Mouse (Mus musculus) thymus, adult 2 months (tissue): ENCODE results near the gene Mat2b. TPM values are rescaled to one million over a fixed set of nuclear protein-coding genes. Genes with fewer than 3 reads are reported as not detected.

Source experiments
- DNase-seq: peaks from one replicate; pipeline ENCODE4 v3.0.0; 2021
- H3K27ac ChIP-seq: fragments of 200-500 bp; 2 replicates; pipeline ENCODE4 v1.5.1; 2012; ENCODE audit warnings: low read length, control low read depth; ENCODE audit not compliant: control insufficient read depth, insufficient read depth
- H3K27me3 ChIP-seq: fragments of 200-500 bp; 2 replicates; pipeline ENCODE4 v1.6.1; 2012; ENCODE audit warnings: mild to moderate bottlenecking, low read length, moderate library complexity, mixed read lengths; ENCODE audit not compliant: control insufficient read depth, insufficient read depth
- H3K36me3 ChIP-seq: fragments of 200-500 bp; 2 replicates; pipeline ENCODE4 v1.6.1; 2012; ENCODE audit warnings: mild to moderate bottlenecking, low read length, moderate library complexity; ENCODE audit not compliant: control insufficient read depth, insufficient read depth
- H3K4me1 ChIP-seq: fragments of 200-500 bp; replicated peaks from 2 replicates; pipeline ENCODE4 v1.6.1; 2012; ENCODE audit warnings: low read length; ENCODE audit not compliant: control insufficient read depth, insufficient read depth
- H3K4me3 ChIP-seq: fragments of 200-500 bp; 2 replicates; pipeline ENCODE4 v1.5.1; 2012; ENCODE audit warnings: mild to moderate bottlenecking, low read length, control low read depth, moderate library complexity; ENCODE audit not compliant: control insufficient read depth, insufficient read depth
- CTCF ChIP-seq: fragments of 200-500 bp; IDR thresholded peaks from 2 replicates; pipeline ENCODE4 v1.5.1; 2012; ENCODE audit warnings: mild to moderate bottlenecking, control low read depth, low read length, moderate library complexity, borderline replicate concordance; ENCODE audit not compliant: control insufficient read depth, poor library complexity, insufficient read depth; ENCODE audit errors: extremely low read depth
- POLR2A ChIP-seq: fragments of 200-500 bp; IDR thresholded peaks from 2 replicates; pipeline ENCODE4 v1.6.1; 2012; ENCODE audit warnings: mild to moderate bottlenecking, low read length, control low read depth, moderate library complexity; ENCODE audit not compliant: control insufficient read depth, poor library complexity, insufficient read depth; ENCODE audit errors: extremely low read depth
- WGBS: fragments of 180-500 bp; shearing (Covaris S2); methylation state at CpG from one replicate; pipeline ENCODE4 v1.1.7; 2018; 5-methylcytosine and 5-hydroxymethylcytosine counted together
- polyA plus RNA-seq: library from polyadenylated mRNA; depleted of rRNA; stranded (reverse); fragments of >200 nt; gene quantifications from 2 replicates; pipeline ENCODE4 v1.2.3, GENCODE M21; 2012; rRNA removed

Mat2b gene
- polyA plus RNA-seq: 49.5 and 51.9 TPM in 2 replicates

DNA sequence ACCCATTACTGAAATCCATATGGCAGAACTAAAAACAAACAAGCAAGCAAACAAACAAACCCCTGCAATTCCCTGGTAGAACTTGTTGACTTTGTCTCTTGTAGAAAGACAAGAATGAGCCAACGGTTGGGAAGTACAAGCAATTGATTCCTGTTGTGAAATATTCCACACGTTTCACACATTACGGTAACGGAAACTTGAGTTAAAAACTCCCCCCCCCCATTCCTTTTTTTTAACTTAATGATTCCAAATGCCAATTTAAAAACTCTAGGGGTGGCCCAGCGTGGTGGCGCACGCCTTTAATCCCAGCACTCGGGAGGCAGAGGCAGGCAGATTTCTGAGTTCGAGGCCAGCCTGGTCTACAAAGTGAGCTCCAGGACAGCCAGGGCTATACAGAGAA is at the start of gene Mat2b:
Gene Mat2b, minus strand, starts transcription at position 101 of the 400 bp plus-strand sequence.
- no peak for DNase-seq
- no peak for TF ChIP-seq CTCF
- TF ChIP-seq POLR2A: no peak
- Histone ChIP-seq H3K36me3 (no peaks in the 10 kb centered on the region), H3K27ac (peak within 1 kb of the TSS; percentile 79), H3K4me3 (peak within 1 kb of the TSS; percentile 66), H3K4me1 (peaks cover 10% of the 10 kb centered on the region), H3K27me3 (no peaks in the 10 kb centered on the region)
- 90% methylated on average over 9 of the region's 9 CpGs for WGBS

DNA sequence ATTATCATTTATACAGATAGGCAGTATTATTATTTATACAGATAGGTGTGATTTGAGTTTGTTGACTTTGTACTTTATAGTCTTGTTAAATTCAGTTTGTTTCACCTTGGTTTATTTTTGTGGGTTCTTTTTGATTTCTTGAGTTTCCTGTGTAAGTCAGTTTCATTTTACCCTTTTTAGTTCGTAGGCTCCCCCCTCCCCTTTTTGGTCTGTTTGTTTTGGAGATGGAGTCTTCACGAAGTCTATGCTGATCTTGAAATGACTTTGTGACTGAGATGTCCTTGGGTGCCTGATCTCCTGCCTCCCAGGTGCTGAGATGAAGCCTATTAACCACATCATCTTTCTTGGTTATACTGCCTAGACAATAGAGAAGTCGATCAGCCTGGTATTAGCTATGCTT is 49.3 kb upstream of the Mat2b start:
- 41% methylated on average over 3 of the region's 3 CpGs for WGBS
- Histone ChIP-seq H3K27me3 (no peaks in the 10 kb centered on the region), H3K36me3 (peaks cover 4% of the 10 kb centered on the region; the same call in 1 of the 2 replicates), H3K27ac (no peak overlapping the region), H3K4me3 (no peak overlapping the region), H3K4me1 (no peaks in the 10 kb centered on the region)
- TF ChIP-seq CTCF: no peak
- TF ChIP-seq POLR2A: no peak
- DNase-seq: no peak

DNA sequence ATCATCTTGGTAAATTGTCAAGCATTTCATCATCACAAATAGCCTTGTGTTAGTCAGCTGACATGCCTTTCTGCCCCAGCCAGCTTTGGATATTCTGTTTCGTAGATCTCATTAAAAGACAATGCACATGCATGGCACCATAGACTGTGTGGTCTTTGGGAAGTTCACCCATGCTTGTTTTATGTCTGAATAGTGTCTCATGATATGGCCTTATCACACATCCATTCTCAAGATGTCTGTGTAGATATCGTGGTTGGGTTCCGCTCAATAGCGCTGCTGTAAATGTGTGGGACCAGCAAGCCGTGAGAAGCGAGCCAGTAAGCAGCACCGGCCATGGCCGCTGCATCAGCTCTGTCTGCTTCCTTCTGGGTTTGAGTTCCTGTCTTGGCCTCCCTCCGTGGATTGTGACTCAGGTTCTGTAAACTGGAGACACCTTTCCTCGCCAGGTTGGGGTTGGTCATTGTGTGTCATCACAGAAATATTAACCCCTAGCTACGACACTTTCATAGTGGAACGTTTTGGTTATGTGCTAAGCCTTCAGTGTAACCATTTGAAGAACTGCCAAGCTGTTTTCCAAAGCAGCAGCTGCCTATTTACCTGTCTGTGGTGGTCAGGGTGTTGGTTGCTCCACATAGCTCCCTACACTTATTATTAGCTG is 46.7 kb upstream of the Mat2b start:
- WGBS: 94% methylated on average over 12 of the region's 12 CpGs
- H3K4me1 ChIP-seq: no peaks in the 10 kb centered on the region

DNA sequence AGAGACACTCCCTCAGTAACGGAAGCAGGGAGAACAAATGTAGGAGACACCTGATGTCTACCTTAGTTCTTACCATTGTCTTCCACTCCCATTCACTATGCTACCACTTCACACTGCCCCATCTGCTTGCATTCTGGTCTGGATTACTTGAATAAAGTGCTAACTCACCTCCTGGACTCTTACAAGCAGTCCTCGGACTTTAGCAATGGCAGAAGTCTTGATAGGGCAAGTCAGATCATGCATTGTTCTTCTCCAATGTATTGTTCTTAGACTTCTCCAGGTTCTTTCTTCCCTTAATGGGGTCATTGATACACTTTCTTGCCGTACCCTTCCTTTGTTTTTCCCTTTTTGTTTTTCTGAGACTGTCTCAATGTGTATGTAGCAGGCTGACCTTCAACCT is 42.4 kb upstream of the Mat2b start:
- Histone ChIP-seq H3K27ac (no peak overlapping the region), H3K27me3 (no peaks in the 10 kb centered on the region), H3K4me1 (peaks cover 3% of the 10 kb centered on the region), H3K4me3 (no peak overlapping the region), H3K36me3 (peaks cover 24% of the 10 kb centered on the region)
- TF ChIP-seq POLR2A: no peak
- no peak for TF ChIP-seq CTCF
- DNase-seq: no peak
- WGBS: over 99% methylated on average over 3 of the region's 3 CpGs

More for the DNA sequence above, 46.7 kb upstream of the Mat2b start:
- H3K4me3 ChIP-seq: no peak overlapping the region
- DNase-seq: no peak
- H3K36me3 ChIP-seq: peaks cover 23% of the 10 kb centered on the region
- TF ChIP-seq POLR2A (no peak), CTCF (no peak)
- H3K27me3 ChIP-seq: no peaks in the 10 kb centered on the region
- H3K27ac ChIP-seq: no peak overlapping the region

DNA sequence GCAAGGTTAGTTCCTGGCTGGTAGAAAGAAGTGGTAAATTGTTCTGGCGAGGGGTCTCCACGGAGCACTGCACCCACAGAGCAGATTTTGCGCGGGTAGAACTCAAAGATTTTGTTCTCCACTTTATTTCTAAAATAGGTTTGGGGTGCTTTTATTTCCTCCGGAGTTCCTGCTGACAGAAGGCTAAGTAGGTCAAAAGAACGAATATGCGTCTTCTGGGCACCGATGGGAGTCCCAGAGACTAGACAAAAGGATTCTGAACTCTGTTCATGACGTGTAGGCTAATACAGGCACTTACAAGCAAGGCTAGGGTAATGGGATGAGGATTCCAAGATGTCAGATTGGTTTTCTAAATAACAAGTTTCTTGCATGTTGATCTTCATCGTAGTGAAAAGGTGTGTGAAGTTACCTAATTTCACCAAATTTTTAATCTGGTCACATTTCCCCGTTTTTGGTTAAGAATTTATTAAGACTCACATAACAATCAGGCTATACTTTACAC is 39.3 kb upstream of the Mat2b start:
- Histone ChIP-seq H3K27ac (no peak overlapping the region), H3K36me3 (peaks cover 20% of the 10 kb centered on the region), H3K4me1 (peaks cover 3% of the 10 kb centered on the region), H3K27me3 (no peaks in the 10 kb centered on the region), H3K4me3 (peak overlapping the region; percentile 93)
- no peak for TF ChIP-seq CTCF
- no peak for TF ChIP-seq POLR2A
- no peak for DNase-seq
- WGBS: 4% methylated on average over 11 of the region's 11 CpGs

DNA sequence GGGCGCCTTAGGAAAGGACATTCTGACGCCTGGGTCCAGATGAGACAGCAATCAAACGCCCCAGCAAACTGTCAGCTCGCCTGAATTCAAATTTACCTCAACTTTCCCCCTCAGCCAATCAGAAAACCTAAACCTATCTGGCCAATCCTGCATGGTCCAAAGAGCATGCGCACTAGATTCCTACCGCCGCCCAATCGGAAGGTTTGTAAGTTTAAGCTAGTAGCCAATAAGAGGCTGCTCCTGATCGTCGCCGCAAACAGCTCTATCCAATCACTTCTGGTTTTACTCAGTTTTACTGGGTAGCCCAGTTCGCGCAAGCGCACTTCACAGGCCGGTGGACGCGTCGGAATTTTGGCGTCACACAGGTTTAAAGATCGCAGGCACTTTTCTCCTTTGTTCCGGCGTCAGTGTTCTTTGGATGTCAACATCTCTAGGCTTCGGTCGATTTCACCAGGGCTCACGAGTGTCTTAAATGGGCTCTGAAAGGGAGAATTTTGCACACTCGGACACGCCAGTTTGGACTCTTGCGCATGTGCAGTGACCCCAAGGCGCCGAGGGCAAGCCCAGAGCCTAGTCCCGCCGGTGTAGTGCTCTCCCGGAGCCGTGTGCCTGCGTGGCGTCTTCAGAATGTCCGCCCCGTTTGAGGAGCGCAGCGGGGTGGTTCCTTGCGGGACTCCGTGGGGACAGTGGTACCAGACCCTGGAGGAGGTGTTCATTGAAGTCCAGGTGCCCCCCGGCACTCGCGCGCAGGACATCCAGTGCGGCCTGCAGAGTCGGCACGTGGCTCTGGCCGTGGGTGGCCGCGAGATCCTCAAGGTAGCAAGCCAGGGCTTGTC is 38.6 kb upstream of the Mat2b start, which contains the start of the genes Hmmr and Nudcd2:
Gene Hmmr, minus strand, starts transcription at position 84 of the 836 bp plus-strand sequence.
Gene Nudcd2, plus strand, starts transcription at position 329 of the 836 bp plus-strand sequence.
- DNase-seq: peak; percentile 88
- Histone ChIP-seq H3K4me3 (peak within 1 kb of the TSS; percentile 93), H3K4me1 (peaks cover 3% of the 10 kb centered on the region), H3K36me3 (peaks cover 19% of the 10 kb centered on the region), H3K27ac (peak within 1 kb of the TSS; percentile 40; the same call in 1 of the 2 replicates), H3K27me3 (no peaks in the 10 kb centered on the region)
- under 1% methylated on average over 52 of the region's 52 CpGs for WGBS
- no peak for TF ChIP-seq CTCF
- TF ChIP-seq POLR2A: peak; percentile 40
